Mouse (Mus musculus) testis, adult 2 months (tissue): Measurements from ENCODE around the gene Vmn1r3. TPM values are rescaled to one million over a fixed set of nuclear protein-coding genes. Genes with fewer than 3 reads are reported as not detected.

Source experiments
- polyA plus RNA-seq: library from polyadenylated mRNA; depleted of rRNA; stranded (reverse); fragments of >200 nt; gene quantifications from 2 replicates; pipeline ENCODE4 v1.2.3, GENCODE M21; 2012; rRNA removed

Gene Vmn1r3
- polyA plus RNA-seq, 1 experiment: not detected

Other genes starting within 250 kb of the Vmn1r3 start
- gene Vmn1r2, start 18.0 kb downstream of the Vmn1r3 start, polyA plus RNA-seq: not detected in 2 replicates